Mouse (Mus musculus): ENCODE results near the gene Emilin1.

DNA sequence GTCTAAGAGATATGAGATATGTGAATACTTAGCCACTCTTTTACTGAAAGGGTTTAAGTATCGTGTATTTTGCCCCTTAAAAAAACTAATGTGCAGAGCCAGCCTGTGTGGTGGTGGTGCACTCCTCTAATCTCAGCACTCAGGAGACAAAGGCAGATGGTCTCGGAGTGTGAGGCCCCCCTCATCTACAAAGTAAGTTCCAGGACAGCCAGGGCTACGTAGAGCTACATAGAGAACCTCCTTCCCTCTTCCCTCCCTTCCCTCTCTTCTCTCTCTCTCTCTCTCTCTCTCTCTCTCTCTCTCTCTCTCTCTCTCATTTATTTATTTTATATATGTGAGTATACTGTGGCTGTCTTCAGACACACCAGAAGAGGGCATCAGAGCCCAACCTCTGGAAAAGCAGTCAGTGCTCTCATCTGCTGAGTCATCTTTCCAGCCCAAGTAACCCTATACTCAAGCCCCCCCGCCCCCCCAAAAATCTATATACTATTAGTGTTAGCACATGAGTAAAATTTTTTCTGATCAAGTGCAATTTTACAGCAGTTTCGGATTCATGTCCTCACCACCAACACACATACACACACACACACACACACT, 33.8 kb upstream of the Emilin1 start:
- TF ChIP-seq CTCF (conservative IDR thresholded peaks at IDR 0.05; ENCODE audit: insufficient read depth, insufficient read length, low read depth, low read length) (no peak; the same call in 1 of the 2 replicates), POLR2A (IDR thresholded peaks at IDR 0.05; ENCODE audit: low read depth, low read length) (no peak)
